Mouse (Mus musculus): ENCODE measurements around the gene Fcgr3. TPM values are rescaled to one million over a fixed set of nuclear protein-coding genes. Genes with fewer than 3 reads are reported as not detected.

Fcgr3 gene
- polyA plus RNA-seq, 1 experiment from 2014 or later = 0.05 TPM

DNA sequence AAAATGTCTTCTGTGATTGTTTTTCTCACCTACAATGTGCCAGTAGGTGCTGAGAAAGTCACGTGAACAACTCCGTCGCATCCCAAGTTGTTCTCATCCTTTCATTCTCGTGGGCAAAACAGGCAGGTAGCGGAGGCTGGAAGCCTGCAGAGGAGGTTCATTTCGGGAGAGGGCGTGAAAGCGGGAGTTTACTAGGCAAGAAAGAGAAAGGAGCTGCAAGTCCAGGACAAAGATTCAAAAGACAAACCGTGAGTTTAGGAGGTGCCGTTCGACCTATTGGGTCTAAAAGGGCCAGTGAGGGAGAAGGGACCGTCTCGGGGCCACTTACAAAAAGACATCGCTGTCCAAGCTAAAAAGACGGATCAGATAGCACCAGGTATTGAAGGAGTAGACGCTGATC lies 31.5 kb downstream of the Fcgr3 start:
- CTCF ChIA-PET = interaction anchor here (1.5 kb wide), 1 partner anchor 78 kb away, joined by 4 read pairs; no protein-coding TSS in a partner anchor
- in situ Hi-C loops (cut with MboI; ENCODE audit: low pct_unique_long_range_greater_than_20kb) = no loop called here
- peaks cover 15% of the 10 kb centered on the region for H3K27me3 ChIP-seq
- POLR2A ChIA-PET = interaction anchor here (1.2 kb wide), 1 partner anchor 15 kb away, joined by 3 read pairs; no protein-coding TSS in a partner anchor
- DNase-seq (ENCODE audit: low read depth, low spot score) = no peak
- no peak for ATAC-seq
- TF ChIP-seq CTCF (IDR thresholded peaks at IDR 0.05) = no peak

DNA sequence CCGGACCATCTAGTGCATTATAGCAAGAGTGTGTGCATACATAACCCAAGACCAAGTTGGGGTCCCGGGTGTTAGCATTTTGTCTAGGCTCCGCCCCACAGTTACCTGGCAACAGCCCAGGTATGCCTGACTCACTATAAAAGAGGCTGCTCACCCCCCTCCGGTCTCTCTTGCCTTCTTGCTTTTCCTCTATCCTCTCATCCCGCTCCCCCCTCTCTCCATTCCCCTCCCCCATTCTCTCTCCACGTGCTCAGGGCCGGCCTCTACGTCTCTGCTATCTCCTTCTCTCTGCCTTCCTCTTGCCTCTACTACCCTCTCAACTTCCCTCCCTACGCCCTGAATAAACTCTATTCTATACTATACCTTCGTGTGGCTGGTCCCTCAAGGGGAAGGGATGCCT lies 32.0 kb downstream of the Fcgr3 start:
- no peak for TF ChIP-seq CTCF (IDR thresholded peaks at IDR 0.05)
- no peak for ATAC-seq
- no peak for DNase-seq (ENCODE audit: low read depth, low spot score)
- ChIA-PET CTCF (no interaction called here), POLR2A (interaction anchor here (1.2 kb wide), 1 partner anchor 16 kb away, joined by 3 read pairs; no protein-coding TSS in a partner anchor)
- in situ Hi-C loops (cut with MboI; ENCODE audit: low pct_unique_long_range_greater_than_20kb) = no loop called here
- H3K27me3 ChIP-seq = peaks cover 15% of the 10 kb centered on the region

DNA sequence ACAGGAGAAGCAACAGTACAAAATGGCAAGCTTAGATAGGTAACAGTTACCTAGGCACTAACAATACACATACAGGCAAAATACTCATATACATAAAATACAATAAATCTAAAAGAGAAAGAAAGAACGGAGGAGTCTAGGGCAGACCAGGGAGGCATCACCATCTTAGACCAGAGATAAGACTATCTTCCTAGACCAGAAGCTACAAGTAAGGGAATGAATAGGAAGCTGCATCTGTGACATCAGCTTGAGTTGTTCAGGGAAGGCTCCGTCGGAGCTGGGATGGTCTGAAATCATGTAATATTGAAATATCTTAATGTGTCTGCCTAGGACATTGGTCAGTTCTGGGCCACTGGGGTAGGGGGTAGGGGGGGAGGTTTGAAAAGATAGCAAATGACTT lies 33.0 kb downstream of the Fcgr3 start:
- ChIA-PET CTCF (interaction anchor here (0.8 to 1.1 kb wide), 2 partner anchors 35 to 137 kb away, joined by 3 read pairs; no protein-coding TSS in a partner anchor), POLR2A (no interaction called here)
- peaks cover 15% of the 10 kb centered on the region for H3K27me3 ChIP-seq
- in situ Hi-C loops (cut with MboI; ENCODE audit: low pct_unique_long_range_greater_than_20kb) = no loop called here
- TF ChIP-seq CTCF (IDR thresholded peaks at IDR 0.05) = no peak
- DNase-seq (ENCODE audit: low read depth, low spot score) (no peak), ATAC-seq (no peak)

DNA sequence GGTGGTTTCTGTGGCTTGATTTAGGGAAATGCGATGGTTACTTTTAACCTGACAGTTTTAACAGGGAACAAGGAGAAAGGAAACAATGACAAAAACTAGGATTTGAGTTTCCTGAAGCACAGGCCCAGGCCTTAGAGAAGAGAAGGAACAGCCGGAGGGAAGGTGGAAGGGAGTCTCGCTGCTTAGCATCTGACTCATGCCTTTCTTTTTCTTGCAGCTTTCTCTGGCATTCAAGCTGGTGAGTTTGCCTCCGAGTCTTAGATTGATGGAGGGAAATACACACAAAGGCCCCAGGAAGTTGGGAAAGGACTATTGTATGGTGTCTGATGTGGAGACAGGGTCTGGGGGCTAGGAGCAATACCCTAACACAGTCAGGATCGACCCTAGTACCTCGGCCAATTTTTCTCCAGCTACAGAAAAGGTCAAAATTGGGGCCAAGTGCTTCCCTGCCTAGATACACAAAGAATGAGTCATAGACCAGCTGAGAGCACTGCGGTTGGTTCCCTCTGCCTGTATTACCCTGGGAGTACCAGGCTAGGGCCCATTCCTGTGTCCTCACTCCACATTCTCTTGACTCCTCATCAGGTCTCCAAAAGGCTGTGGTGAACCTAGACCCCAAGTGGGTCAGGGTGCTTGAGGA lies 45.3 kb downstream of the Fcgr3 start:
- POLR2A ChIA-PET = no interaction called here
- ATAC-seq (no peak), DNase-seq (ENCODE audit: low read depth, low spot score) (no peak)
- in situ Hi-C loops (cut with MboI; ENCODE audit: low pct_unique_long_range_greater_than_20kb) = no loop called here
- CTCF ChIA-PET = interaction anchor here (0.8 kb wide), 1 partner anchor 23 kb away, joined by 3 read pairs; no protein-coding TSS in a partner anchor
- TF ChIP-seq CTCF (IDR thresholded peaks at IDR 0.05) = no peak
- no peaks in the 10 kb centered on the region for H3K27me3 ChIP-seq

DNA sequence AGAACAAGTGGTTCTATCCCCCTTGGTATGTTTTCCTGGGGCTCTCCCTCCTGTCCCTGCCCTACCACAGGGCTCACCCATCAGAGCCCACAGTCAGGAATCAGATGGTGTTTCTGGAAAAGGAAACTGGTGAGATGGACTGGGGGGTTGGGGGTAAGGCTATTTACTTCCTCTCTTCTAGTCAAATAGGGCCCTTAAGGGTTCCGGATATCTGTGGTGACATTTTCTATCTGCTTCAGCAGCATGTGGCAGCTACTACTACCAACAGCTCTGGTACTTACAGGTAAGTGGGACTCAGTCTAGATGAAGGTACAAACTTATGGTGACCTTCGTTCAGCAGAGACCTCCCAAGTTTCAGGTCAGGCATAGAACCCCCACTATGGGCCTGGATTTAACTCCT lies 46.0 kb downstream of the Fcgr3 start, which contains the start of gene Fcgr4:
Gene Fcgr4 (plus strand): TSS at position 184 of the 400 bp plus-strand sequence.
- in situ Hi-C loops (cut with MboI; ENCODE audit: low pct_unique_long_range_greater_than_20kb) = no loop called here
- CTCF ChIA-PET = no interaction called here

DNA sequence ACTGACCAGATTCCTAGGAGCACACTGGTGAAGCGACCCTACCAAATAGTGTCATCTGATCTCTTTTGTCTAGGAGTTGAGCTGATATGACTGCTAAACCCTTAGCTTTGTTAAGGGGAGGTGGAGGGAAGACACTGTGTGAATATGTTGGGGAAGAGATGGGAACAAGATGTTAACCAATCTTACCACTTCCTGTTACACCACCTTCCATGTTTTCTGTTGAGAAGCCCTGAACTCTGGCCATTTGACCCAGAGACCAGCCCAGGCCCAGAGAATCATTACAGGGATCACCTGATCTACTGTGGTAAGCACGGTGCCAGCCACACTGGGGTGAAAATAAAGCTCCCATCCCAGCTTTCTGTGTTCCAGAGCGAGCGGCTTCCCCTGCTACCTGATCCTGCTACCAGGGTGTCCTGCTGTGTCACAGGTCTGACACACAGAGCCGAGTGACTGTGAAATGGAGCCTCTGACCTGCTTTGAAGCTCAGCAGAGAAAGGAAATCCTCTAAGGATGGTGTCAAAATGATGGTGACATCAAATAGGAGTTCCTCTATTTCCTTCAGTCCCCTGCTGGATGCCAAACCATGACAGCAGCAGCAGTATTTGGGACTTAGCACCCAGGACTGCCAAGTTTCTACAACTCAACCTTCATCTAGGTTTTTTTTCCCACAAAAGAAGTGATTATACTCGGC lies 47.1 kb downstream of the Fcgr3 start:
- POLR2A ChIA-PET = no interaction called here
- DNase-seq (ENCODE audit: low read depth, low spot score) (no peak), ATAC-seq (no peak)
- no peaks in the 10 kb centered on the region for H3K27me3 ChIP-seq
- no peak for TF ChIP-seq CTCF (IDR thresholded peaks at IDR 0.05)
- in situ Hi-C loops (cut with MboI; ENCODE audit: low pct_unique_long_range_greater_than_20kb) = no loop called here
- CTCF ChIA-PET = interaction anchor here (1.0 kb wide), 2 partner anchors 9 to 22 kb away, joined by 3 to 4 read pairs; no protein-coding TSS in a partner anchor

More for the DNA sequence above, 46.0 kb downstream of the Fcgr3 start, which contains the start of gene Fcgr4:
- POLR2A ChIA-PET = no interaction called here
- ATAC-seq = no peak
- TF ChIP-seq CTCF (IDR thresholded peaks at IDR 0.05) = no peak
- no peak for DNase-seq (ENCODE audit: low read depth, low spot score)
- H3K27me3 ChIP-seq = no peaks in the 10 kb centered on the region

DNA sequence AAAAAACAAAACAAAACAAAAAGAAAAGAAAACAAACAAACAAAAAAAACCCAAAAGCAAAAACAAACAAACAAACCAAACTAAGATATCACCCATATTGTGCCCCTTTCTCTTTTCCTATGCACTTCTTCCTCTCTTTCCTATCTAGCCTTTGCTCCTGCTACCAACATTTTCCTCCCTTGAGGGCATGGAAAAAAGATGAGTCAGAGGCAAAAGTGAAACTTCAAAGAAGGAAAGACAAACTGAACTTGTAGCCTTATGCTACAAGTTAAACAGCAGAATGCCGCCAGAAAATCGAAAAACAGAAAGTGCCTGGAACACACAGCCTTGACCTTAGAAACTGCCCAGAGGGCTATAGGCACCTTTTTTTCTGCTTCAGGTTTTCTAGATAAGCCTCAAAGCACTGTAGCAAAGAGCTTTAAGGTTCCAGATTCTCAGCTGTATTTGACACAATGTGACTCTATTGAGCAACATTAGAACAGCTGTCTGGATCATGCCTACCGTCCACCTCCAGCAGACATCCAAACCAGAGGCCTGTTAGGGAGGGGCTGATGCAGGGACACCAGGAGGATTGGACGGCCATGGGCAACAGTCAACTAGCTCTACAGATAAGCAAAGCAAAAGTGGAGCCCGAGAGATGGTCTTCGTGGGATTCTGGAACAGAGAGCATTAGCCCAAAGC lies 47.9 kb downstream of the Fcgr3 start:
- TF ChIP-seq CTCF (IDR thresholded peaks at IDR 0.05) = no peak
- in situ Hi-C loops (cut with MboI; ENCODE audit: low pct_unique_long_range_greater_than_20kb) = no loop called here
- ATAC-seq (no peak), DNase-seq (ENCODE audit: low read depth, low spot score) (no peak)
- no peaks in the 10 kb centered on the region for H3K27me3 ChIP-seq
- POLR2A ChIA-PET = interaction anchor here (0.5 kb wide), 1 partner anchor 137 kb away, joined by 3 read pairs; no protein-coding TSS in a partner anchor
- CTCF ChIA-PET = interaction anchor here (1.0 to 1.1 kb wide), 2 partner anchors 10 to 22 kb away, joined by 3 read pairs; no protein-coding TSS in a partner anchor

DNA sequence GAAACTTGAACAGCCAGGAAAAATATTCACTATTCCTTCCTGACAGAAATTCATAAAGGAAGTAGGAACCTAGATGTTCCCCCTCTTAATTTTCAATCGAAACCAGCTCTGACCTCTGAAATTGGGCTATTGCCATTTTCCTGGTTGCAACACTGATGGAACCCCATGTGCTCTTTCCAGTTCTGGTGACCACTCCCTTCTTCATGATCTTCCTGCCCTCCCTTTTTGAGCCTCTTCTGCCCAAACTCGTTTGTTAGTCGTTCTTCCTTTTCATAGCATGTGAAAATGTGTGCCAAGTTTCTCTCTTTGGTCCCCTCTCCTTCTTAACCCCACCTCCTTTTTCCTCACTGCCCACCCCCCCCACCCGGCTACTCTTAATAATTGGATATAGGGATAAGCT lies 53.0 kb downstream of the Fcgr3 start:
- no peaks in the 10 kb centered on the region for H3K27me3 ChIP-seq
- no peak for DNase-seq (ENCODE audit: low read depth, low spot score)
- TF ChIP-seq CTCF (IDR thresholded peaks at IDR 0.05) = no peak
- ATAC-seq = no peak
- CTCF ChIA-PET = no interaction called here
- in situ Hi-C loops (cut with MboI; ENCODE audit: low pct_unique_long_range_greater_than_20kb) = no loop called here
- POLR2A ChIA-PET = interaction anchor here (0.6 kb wide), 1 partner anchor 115 kb away, joined by 4 read pairs; no protein-coding TSS in a partner anchor

DNA sequence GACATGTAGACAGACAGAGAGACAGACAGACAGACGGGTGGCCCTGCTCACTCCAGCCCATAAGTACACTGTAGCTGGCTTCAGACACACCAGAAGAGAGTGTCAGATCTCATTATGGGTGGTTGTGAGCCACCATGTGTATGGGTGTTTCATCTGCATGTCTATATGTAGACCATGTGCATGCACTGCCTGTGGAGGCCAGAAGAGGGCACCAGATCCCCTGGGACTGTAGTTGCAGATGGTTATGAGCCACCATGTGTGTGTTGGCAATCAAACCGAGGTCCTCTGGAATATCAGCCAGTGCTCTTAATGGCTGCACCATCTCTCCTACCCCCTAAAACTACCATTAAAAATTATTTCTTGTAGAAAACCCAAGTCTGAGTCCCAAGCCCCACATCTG lies 57.8 kb downstream of the Fcgr3 start:
- ATAC-seq = no peak
- in situ Hi-C loops (cut with MboI; ENCODE audit: low pct_unique_long_range_greater_than_20kb) = no loop called here
- no peaks in the 10 kb centered on the region for H3K27me3 ChIP-seq
- TF ChIP-seq CTCF (IDR thresholded peaks at IDR 0.05) = peak; percentile 52
- no peak for DNase-seq (ENCODE audit: low read depth, low spot score)
- POLR2A ChIA-PET = no interaction called here
- CTCF ChIA-PET = interaction anchor here (2.2 kb wide), 1 partner anchor 11 kb away, joined by 4 read pairs; no protein-coding TSS in a partner anchor

DNA sequence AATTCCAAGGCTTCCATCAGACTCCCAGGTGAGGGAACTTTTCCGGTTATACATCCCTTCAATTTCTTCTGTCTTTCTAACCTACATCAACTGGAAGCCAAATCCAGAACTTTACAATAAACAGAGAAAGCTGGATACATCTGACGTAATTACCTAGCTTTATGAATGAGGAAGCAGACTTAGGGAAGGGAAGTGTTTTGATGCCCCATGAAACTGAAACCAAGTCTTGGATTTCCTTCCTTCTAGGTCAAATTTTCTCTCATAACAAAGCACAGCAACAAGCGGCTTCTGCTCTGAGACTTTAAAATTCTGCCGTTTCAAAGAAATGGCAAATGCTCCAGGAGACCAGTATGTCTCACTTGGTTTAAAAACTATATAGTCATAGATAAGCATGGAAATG lies 58.4 kb downstream of the Fcgr3 start:
- ATAC-seq = no peak
- H3K27me3 ChIP-seq = no peaks in the 10 kb centered on the region
- no peak for TF ChIP-seq CTCF (IDR thresholded peaks at IDR 0.05)
- CTCF ChIA-PET = no interaction called here
- no peak for DNase-seq (ENCODE audit: low read depth, low spot score)
- POLR2A ChIA-PET = no interaction called here
- in situ Hi-C loops (cut with MboI; ENCODE audit: low pct_unique_long_range_greater_than_20kb) = no loop called here

Measured in Patski (cell line).